Mouse (Mus musculus) small intestine, adult 2 months (tissue): ENCODE results near the gene Kif17. TPM values are rescaled to one million over a fixed set of nuclear protein-coding genes. Genes with fewer than 3 reads are reported as not detected.
A peak's percentile ranks its signal among the peaks of the same experiment; 100 is the strongest.

ENCODE experiments used
- H3K27ac ChIP-seq: fragments of 200-500 bp; 2 replicates; pipeline ENCODE4 v1.5.1; 2012; ENCODE audit warnings: low read depth, low read length, control low read depth, inconsistent platforms; ENCODE audit not compliant: insufficient read depth
- H3K27me3 ChIP-seq: fragments of 200-500 bp; 2 replicates; pipeline ENCODE4 v1.6.1; 2012; ENCODE audit warnings: mild to moderate bottlenecking, moderate library complexity, low read length, inconsistent platforms; ENCODE audit not compliant: control insufficient read depth, insufficient read depth
- H3K36me3 ChIP-seq: fragments of 200-500 bp; 2 replicates; pipeline ENCODE4 v1.6.1; 2012; ENCODE audit warnings: mild to moderate bottlenecking, low read length, control low read depth, inconsistent platforms; ENCODE audit not compliant: control insufficient read depth, insufficient read depth
- H3K4me1 ChIP-seq: fragments of 200-500 bp; 2 replicates; pipeline ENCODE4 v1.6.1; 2012; ENCODE audit warnings: low read length, inconsistent platforms, mixed read lengths; ENCODE audit not compliant: control insufficient read depth, insufficient read depth, insufficient read length
- H3K4me3 ChIP-seq: fragments of 200-500 bp; 2 replicates; pipeline ENCODE4 v1.5.1; 2012; ENCODE audit warnings: low read depth, mild to moderate bottlenecking, control low read depth, inconsistent platforms, low read length, moderate library complexity
- CTCF ChIP-seq: fragments of 200-500 bp; IDR thresholded peaks from 2 replicates; pipeline ENCODE4 v1.5.1; 2012; ENCODE audit warnings: low read depth, mild to moderate bottlenecking, control low read depth, inconsistent platforms, low read length, moderate library complexity, mixed read lengths; ENCODE audit not compliant: insufficient replicate concordance, insufficient read length; ENCODE audit errors: extremely low read depth
- POLR2A ChIP-seq: fragments of 200-500 bp; IDR thresholded peaks from 2 replicates; pipeline ENCODE4 v1.6.1; 2012; ENCODE audit warnings: low read depth, mild to moderate bottlenecking, control low read depth, inconsistent platforms, low read length, moderate library complexity
- WGBS: fragments of 180-500 bp; shearing (Covaris S2); methylation state at CpG from one replicate; pipeline ENCODE4 v1.1.7; 2018; 5-methylcytosine and 5-hydroxymethylcytosine counted together
- polyA plus RNA-seq: library from polyadenylated mRNA; depleted of rRNA; stranded (reverse); fragments of >200 nt; gene quantifications from 2 replicates; pipeline ENCODE4 v1.2.3, GENCODE M21; 2012

The Kif17 gene
- polyA plus RNA-seq, 1 experiment, result 0.19 TPM

DNA sequence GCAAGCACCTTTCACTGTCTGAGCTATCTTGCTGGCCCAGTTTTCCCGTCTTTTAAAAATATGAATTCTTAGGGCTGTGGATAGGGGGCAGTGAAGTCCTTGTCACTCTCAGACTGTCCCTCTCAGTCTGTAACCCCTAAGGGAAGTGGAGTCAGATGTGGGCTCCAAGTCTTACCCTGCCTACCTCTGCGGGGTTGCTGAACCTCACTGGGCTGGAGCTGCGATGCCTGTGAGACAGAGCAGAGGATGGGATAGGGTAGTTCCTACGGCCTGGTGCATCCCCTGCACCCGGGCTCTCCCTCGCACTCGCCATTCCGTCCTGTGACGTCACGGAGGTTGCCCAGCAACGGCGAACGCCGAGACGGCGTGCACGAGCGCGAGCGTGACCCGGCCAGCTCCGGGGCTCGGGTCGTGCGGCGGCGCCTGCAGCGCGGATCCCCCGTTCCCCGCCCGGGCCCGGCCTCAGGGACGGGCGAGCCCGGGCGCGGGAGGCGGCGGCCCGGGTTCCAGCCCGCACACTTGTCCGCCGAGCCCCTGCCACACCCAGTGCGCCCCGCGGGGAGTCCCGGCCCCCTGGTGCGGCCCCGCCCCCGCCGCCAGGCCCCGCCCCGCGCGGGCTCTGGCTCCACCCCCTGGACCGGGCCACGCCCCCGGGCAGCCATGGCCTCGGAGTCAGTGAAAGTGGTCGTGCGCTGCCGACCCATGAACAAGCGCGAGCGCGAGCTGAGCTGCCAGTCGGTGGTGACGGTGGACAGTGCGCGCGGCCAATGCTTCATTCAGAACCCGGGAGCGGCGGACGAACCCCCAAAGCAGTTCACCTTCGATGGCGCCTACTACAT lies 11.8 kb downstream of the Kif17 start:
- H3K36me3 ChIP-seq, result no peaks in the 10 kb centered on the region
- TF ChIP-seq CTCF (peak; percentile 19; the same call in 1 of the 2 replicates), POLR2A (no peak)
- peaks cover 5% of the 10 kb centered on the region; the same call in 1 of the 2 replicates for H3K27me3 ChIP-seq
- H3K27ac ChIP-seq, result no peak overlapping the region
- H3K4me1 ChIP-seq, result peaks cover 9% of the 10 kb centered on the region
- WGBS, result under 1% methylated on average over 70 of the region's 78 CpGs
- H3K4me3 ChIP-seq, result peak overlapping the region; percentile 92

DNA sequence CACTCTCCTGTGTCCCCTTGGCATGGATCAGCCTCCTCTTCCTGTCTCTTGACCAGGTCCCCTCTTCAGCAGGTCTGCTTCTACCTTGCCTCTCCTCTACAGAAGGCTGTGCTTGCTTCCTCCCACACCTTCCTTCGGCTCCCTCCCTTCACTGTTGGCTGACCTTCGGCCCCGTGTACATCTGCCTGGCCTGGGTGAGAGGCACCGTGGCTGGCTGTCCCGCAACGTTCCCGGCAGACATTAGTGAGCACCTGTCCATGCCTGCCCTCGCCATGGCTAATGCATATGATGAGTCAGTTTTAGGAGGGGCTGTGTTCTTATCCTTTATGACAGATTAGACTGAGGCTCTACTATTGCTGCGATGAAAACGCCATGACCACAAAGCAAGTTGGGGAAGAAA lies 17.6 kb downstream of the Kif17 start:
- Histone ChIP-seq H3K27me3 (no peaks in the 10 kb centered on the region), H3K27ac (no peak overlapping the region), H3K36me3 (no peaks in the 10 kb centered on the region), H3K4me1 (peaks cover 8% of the 10 kb centered on the region; the same call in 1 of the 2 replicates), H3K4me3 (no peak overlapping the region)
- whole genome bisulfite sequencing, result 26% methylated on average over 10 of the region's 10 CpGs
- TF ChIP-seq POLR2A (no peak), CTCF (no peak)

DNA sequence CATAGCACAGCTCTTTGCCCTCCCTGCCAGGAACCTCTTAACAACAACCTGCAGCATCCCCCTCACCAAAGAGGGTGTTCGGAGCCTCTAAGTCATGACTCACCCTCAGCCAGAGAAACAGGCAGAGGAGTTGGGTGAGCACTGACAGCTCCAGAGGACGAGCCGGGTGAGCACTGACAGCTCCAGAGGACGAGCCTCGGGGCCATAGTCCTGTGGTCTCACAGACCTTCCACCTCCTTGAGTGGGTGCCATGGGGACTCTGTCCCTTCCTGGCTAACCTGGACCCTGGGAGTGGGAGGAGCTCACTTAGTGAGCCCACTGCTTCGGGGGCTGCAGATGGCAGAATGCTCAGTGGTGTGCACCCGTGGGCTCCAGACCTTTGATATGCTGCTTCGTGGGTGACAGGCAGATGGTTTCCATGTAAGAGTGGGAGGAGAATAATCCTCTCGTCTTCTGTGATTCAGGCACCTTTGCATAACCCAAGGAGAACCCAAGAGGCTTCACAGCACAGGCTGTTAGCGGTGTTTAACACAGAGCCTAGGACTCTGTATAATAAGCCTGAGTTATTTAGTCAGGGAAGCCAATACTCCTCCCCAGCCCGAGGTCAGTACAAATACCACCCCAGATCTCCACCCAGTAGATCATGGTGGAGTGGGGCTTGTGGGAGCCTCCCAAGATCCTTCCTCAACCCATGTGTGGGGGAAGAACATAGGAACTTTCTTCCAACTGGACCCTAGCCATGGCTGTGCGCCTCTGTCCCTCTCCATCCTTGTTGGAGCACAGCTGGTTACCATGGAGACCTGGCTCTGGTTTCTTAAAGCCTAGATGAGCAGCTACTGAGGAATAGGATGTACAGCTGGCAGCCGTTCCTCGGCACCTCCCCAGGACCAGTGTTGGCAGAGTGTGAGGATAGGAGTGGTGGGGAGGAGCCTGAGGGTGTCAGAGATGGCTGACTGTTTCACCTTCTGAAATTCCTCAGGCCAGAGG lies 22.1 kb downstream of the Kif17 start:
- Histone ChIP-seq H3K4me1 (peaks cover 7% of the 10 kb centered on the region; the same call in 1 of the 2 replicates), H3K36me3 (no peaks in the 10 kb centered on the region), H3K27ac (no peak overlapping the region), H3K27me3 (no peaks in the 10 kb centered on the region), H3K4me3 (no peak overlapping the region)
- TF ChIP-seq POLR2A (no peak), CTCF (no peak)
- WGBS, result 58% methylated on average over 14 of the region's 14 CpGs

DNA sequence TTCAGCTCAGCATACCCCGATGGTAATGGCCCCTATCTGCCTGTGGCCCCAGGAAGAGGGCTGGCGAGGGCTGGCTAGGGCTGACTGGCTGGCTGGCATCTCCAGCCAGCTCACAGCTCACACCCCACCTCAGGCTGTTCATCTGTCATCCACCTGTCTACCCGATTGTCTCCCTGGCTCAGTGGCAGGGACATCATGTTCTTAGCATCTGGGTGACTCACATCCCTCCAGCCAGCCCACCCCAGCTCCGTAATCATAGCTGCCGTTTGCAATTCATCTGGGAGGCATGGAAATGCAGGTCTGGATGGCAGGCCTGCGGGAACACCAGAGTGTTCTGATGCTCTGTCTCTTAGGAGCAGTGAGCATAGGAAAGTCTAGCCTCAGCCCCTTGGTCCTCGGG lies 28.1 kb downstream of the Kif17 start:
- Histone ChIP-seq H3K27me3 (no peaks in the 10 kb centered on the region), H3K36me3 (no peaks in the 10 kb centered on the region), H3K4me1 (no peaks in the 10 kb centered on the region), H3K4me3 (no peak overlapping the region), H3K27ac (no peak overlapping the region)
- TF ChIP-seq CTCF (no peak), POLR2A (no peak)
- WGBS, result 67% methylated on average over 7 of the region's 7 CpGs

DNA sequence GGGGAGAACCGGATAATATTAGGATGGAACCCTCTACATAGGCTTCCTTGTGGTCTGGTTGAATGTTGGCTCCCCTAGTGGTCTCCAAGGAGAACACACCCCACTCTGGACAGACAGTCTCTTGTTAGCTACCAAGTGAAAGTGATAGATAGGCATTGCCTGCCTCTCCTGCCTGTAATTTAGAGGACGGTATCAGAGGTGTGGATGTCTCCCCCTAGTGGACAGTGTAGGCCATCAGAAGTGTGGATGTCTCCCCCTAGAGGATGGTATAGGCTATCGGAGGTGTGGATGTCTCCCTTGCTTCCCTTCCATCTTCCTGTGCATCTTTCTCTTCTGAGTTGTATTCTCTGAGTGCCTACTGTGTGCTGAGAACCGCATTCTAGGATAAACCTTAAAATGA lies 32.6 kb downstream of the Kif17 start:
- H3K27ac ChIP-seq, result no peak overlapping the region
- no peaks in the 10 kb centered on the region for H3K4me1 ChIP-seq
- no peak for TF ChIP-seq POLR2A
- peak; percentile 99; the same call in 1 of the 2 replicates for TF ChIP-seq CTCF
- H3K4me3 ChIP-seq, result no peak overlapping the region
- H3K36me3 ChIP-seq, result no peaks in the 10 kb centered on the region
- 20% methylated on average over 4 of the region's 4 CpGs for WGBS
- no peaks in the 10 kb centered on the region for H3K27me3 ChIP-seq

DNA sequence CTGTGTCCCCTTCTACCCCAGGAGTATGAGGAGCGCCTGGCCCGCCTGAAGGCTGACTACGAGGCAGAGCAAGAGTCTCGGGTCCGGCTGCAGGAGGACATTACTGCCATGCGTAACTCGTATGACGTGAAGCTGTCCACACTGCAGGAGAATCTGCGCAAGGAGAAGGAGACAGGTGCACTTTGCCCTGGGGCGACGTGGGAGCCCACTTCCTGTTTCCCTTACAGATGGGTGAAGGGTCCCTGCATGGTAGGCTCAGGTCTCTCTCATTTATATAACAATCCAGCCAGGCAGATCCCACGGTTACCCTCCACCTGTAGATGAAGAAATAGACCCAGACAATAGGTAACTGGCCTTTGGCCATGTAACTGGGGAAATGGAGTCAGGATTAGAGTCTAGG lies 36.2 kb downstream of the Kif17 start:
- Histone ChIP-seq H3K27me3 (no peaks in the 10 kb centered on the region), H3K27ac (no peak overlapping the region), H3K36me3 (no peaks in the 10 kb centered on the region), H3K4me1 (peaks cover 1% of the 10 kb centered on the region; the same call in 1 of the 2 replicates), H3K4me3 (no peak overlapping the region)
- WGBS, result 58% methylated on average over 12 of the region's 12 CpGs
- TF ChIP-seq POLR2A (no peak), CTCF (no peak)

DNA sequence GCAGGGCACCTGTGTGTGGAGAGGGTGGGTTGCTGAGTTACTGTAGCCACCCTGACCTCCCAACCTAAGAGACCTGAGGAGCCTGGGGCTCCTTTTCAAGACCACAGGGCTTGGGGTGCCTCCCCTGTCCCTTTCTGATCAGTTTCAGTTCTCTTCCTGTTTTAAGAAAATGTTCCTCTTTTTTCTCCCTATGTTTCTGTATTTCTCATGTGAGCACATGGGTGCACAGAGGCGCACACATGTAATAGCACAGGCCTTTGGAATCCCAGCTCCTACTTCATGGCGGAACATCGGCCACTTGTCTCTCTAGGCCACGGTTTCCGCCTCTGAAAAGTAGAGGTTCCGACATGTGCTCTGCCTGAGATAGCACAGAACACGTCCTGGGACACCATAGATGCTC lies 38.5 kb downstream of the Kif17 start:
- no peak for TF ChIP-seq CTCF
- TF ChIP-seq POLR2A, result no peak
- Histone ChIP-seq H3K4me3 (no peak overlapping the region), H3K36me3 (no peaks in the 10 kb centered on the region), H3K27ac (no peak overlapping the region), H3K4me1 (peaks cover 12% of the 10 kb centered on the region), H3K27me3 (no peaks in the 10 kb centered on the region)
- 87% methylated on average over 7 of the region's 7 CpGs for WGBS
